Mouse (Mus musculus) C2C12 (cell line): ENCODE data around the gene 1700061G19Rik. TPM values are rescaled to one million over a fixed set of nuclear protein-coding genes. Genes with fewer than 3 reads are reported as not detected.
A peak's percentile ranks its signal among the peaks of the same experiment; 100 is the strongest.

Experiments
- H3K27me3 ChIP-seq: one replicate; pipeline ENCODE4 v1.6.1; 2011; ENCODE audit not compliant: control insufficient read depth, insufficient read depth, insufficient read length
- H3K36me3 ChIP-seq: one replicate; pipeline ENCODE4 v1.6.1; 2011; ENCODE audit not compliant: control insufficient read depth, insufficient read depth
- H3K4me3 ChIP-seq: one replicate; pipeline ENCODE4 v1.5.1; 2011; ENCODE audit warnings: mild to moderate bottlenecking, control low read depth; ENCODE audit not compliant: poor library complexity, insufficient read depth, severe bottlenecking
- H3K79me2 ChIP-seq: one replicate; pipeline ENCODE4 v1.6.1; 2011; ENCODE audit not compliant: control insufficient read depth, insufficient read depth
- H3K79me3 ChIP-seq: one replicate; pipeline ENCODE4 v1.6.1; 2011; ENCODE audit warnings: low read depth, control low read depth
- H3ac ChIP-seq: one replicate; pipeline ENCODE3; 2011; ENCODE audit warnings: low read depth; ENCODE audit not compliant: control insufficient read depth, insufficient read length
- CEBPB ChIP-seq: IDR thresholded peaks from one replicate; pipeline ENCODE4 v1.6.1; 2011; ENCODE audit warnings: low read depth, mild to moderate bottlenecking, control low read depth, moderate library complexity
- CTCF ChIP-seq: IDR thresholded peaks from one replicate; pipeline ENCODE4 v1.5.1; 2011; ENCODE audit not compliant: control insufficient read depth, insufficient read depth, insufficient read length
- FOSL1 ChIP-seq: IDR thresholded peaks from one replicate; pipeline ENCODE4 v1.8.0; 2011; ENCODE audit warnings: mild to moderate bottlenecking, low read length; ENCODE audit not compliant: poor library complexity, insufficient read depth, severe bottlenecking
- MAX ChIP-seq: IDR thresholded peaks from one replicate; pipeline ENCODE4 v1.6.1; 2011; ENCODE audit warnings: mild to moderate bottlenecking, control low read depth
- MYOD1 ChIP-seq: IDR thresholded peaks from one replicate; pipeline ENCODE4 v1.6.1; 2011; ENCODE audit warnings: low read depth; ENCODE audit not compliant: control insufficient read depth, insufficient read length
- MYOG ChIP-seq: IDR thresholded peaks from one replicate; pipeline ENCODE4 v1.6.1; 2011; ENCODE audit not compliant: control insufficient read depth, insufficient read length; ENCODE audit errors: extremely low read depth
- USF1 ChIP-seq: IDR thresholded peaks from one replicate; pipeline ENCODE4 v1.6.1; 2011; ENCODE audit warnings: low read depth, mild to moderate bottlenecking, control low read depth, moderate library complexity
- polyA plus RNA-seq: library from polyadenylated mRNA; unstranded; fragments of >200 nt; fragmentation: generic; extraction: Trizol; gene quantifications from one replicate; pipeline ENCODE4 v1.2.1, GENCODE M21; 2012; ENCODE audit warnings: missing spikeins

The 1700061G19Rik gene
- polyA plus RNA-seq, 1 experiment = 0.02 TPM

- Histone ChIP-seq H3K36me3 (no peaks in the 10 kb centered on the region), H3K27me3 (peaks cover 8% of the 10 kb centered on the region), H3K4me3 (no peak overlapping the region), H3ac (peak overlapping the region; percentile 4), H3K79me3 (no peaks in the 10 kb centered on the region), H3K79me2 (no peaks in the 10 kb centered on the region)
- TF ChIP-seq FOSL1 = no peak
- no peak for TF ChIP-seq MYOG
- no peak for TF ChIP-seq MAX
- TF ChIP-seq MYOD1 = no peak
- no peak for TF ChIP-seq CEBPB
- TF ChIP-seq USF1 = no peak
- TF ChIP-seq CTCF = peak; percentile 7
Observed at GRCm38 (mm10) chr17:56831111-56831816, 44.0 kb upstream of the 1700061G19Rik start.

- Histone ChIP-seq H3K36me3 (no peaks in the 10 kb centered on the region), H3ac (no peak overlapping the region), H3K4me3 (no peak overlapping the region), H3K27me3 (peaks cover 24% of the 10 kb centered on the region), H3K79me2 (no peaks in the 10 kb centered on the region), H3K79me3 (no peaks in the 10 kb centered on the region)
- TF ChIP-seq MAX (no peak), CTCF (no peak), USF1 (no peak), CEBPB (no peak), FOSL1 (no peak), MYOG (no peak), MYOD1 (no peak)
Observed at GRCm38 (mm10) chr17:56832918-56833317, 42.4 kb upstream of the 1700061G19Rik start.

GRCm38 (mm10) chr17:56833381-56833780 is 41.9 kb upstream of the 1700061G19Rik start:
- Histone ChIP-seq H3K79me2 (no peaks in the 10 kb centered on the region), H3ac (no peak overlapping the region), H3K27me3 (peaks cover 29% of the 10 kb centered on the region), H3K79me3 (no peaks in the 10 kb centered on the region), H3K4me3 (no peak overlapping the region), H3K36me3 (no peaks in the 10 kb centered on the region)
- TF ChIP-seq MYOG = no peak
- no peak for TF ChIP-seq FOSL1
- no peak for TF ChIP-seq CTCF
- TF ChIP-seq CEBPB = no peak
- TF ChIP-seq MYOD1 = no peak
- TF ChIP-seq MAX = no peak
- TF ChIP-seq USF1 = no peak

- no peaks in the 10 kb centered on the region for H3K79me3 ChIP-seq
- peaks cover 44% of the 10 kb centered on the region for H3K27me3 ChIP-seq
- TF ChIP-seq MYOG (no peak), CEBPB (no peak), MAX (no peak), MYOD1 (no peak), FOSL1 (no peak)
- no peak overlapping the region for H3ac ChIP-seq
- H3K36me3 ChIP-seq = no peaks in the 10 kb centered on the region
- H3K79me2 ChIP-seq = no peaks in the 10 kb centered on the region
- no peak overlapping the region for H3K4me3 ChIP-seq
Observed at GRCm38 (mm10) chr17:56836336-56836735, 38.9 kb upstream of the 1700061G19Rik start.

GRCm38 (mm10) chr17:56840524-56840923 is 34.8 kb upstream of the 1700061G19Rik start:
- Histone ChIP-seq H3K4me3 (no peak overlapping the region), H3K27me3 (peaks cover 54% of the 10 kb centered on the region)

GRCm38 (mm10) chr17:56842173-56842572 is 33.1 kb upstream of the 1700061G19Rik start:
- Histone ChIP-seq H3K79me3 (no peaks in the 10 kb centered on the region), H3K79me2 (no peaks in the 10 kb centered on the region), H3K27me3 (peaks cover 50% of the 10 kb centered on the region), H3K4me3 (no peak overlapping the region), H3ac (no peak overlapping the region), H3K36me3 (no peaks in the 10 kb centered on the region)
- TF ChIP-seq MYOD1 (no peak), CTCF (no peak), USF1 (no peak), FOSL1 (no peak), MYOG (no peak), MAX (no peak), CEBPB (no peak)

More at GRCm38 (mm10) chr17:56840524-56840923, 34.8 kb upstream of the 1700061G19Rik start:
- Histone ChIP-seq H3ac (no peak overlapping the region), H3K36me3 (no peaks in the 10 kb centered on the region), H3K79me3 (no peaks in the 10 kb centered on the region), H3K79me2 (no peaks in the 10 kb centered on the region)
- TF ChIP-seq FOSL1 (no peak), USF1 (no peak), MYOD1 (no peak)
